Mouse (Mus musculus): ENCODE measurements around the gene Olfr535.

DNA sequence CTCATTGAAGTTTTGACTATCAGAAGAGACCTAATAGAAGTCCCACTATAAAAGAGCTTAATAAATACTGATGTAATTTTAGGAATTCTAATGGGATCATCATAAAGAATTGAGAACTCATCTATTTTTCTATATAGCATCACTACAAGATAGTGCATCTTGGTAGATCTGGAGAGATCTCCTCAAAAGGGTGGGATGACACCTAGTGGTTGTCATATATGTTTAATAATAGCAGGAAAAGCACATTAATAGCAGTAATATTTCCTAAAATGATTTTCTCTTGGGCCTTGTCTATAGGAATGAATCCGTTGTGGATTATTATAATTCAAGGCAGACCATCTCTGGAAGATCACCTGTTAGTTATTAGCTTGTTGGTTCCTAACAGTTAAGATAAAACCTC lies 40.9 kb upstream of the Olfr535 start:
- TF ChIP-seq CTCF (IDR thresholded peaks at IDR 0.05; ENCODE audit: extremely low read depth, insufficient read depth, low read length) (no peak), POLR2A (IDR thresholded peaks at IDR 0.05; ENCODE audit: extremely low read depth, insufficient read depth, low read length) (no peak)

Measured in cortical plate, adult 2 months (tissue).